Comparison of ENCODE assay signal across 8 mouse cellular contexts in genomic region chr11:95824877-95825243, GRCm38 (mm10). TPM values are rescaled to one million over a fixed set of nuclear protein-coding genes. Genes with fewer than 3 reads are reported as not detected.
DNase-seq lines count a peak whose midpoint lies in the region; ATAC-seq and TF ChIP-seq lines count a peak whose summit lies in the region.

No protein-coding gene starts in this region.

- H3K27me3 ChIP-seq in E14TG2a.4 (ENCODE audit: insufficient read depth, low read length): peaks cover 71% of the 10 kb centered on the region
- H3K27me3 ChIP-seq in forebrain, embryonic 13.5 days: peaks cover 62% of the 10 kb centered on the region
- H3K27me3 ChIP-seq in small intestine, adult 2 months (ENCODE audit: control insufficient read depth, insufficient read depth, low read length): no peaks in the 10 kb centered on the region

- TF ChIP-seq POLR2A in small intestine, adult 2 months (IDR thresholded peaks at IDR 0.05; ENCODE audit: low read depth, low read length): no peak; the same call in 1 of the 2 replicates

- no peak for TF ChIP-seq CTCF in E14TG2a.4 (conservative IDR thresholded peaks at IDR 0.05; ENCODE audit: low read length)
- no peak for TF ChIP-seq CTCF in small intestine, adult 2 months (IDR thresholded peaks at IDR 0.05; ENCODE audit: extremely low read depth, insufficient read length, insufficient replicate concordance, low read depth, low read length)

- H3K27ac ChIP-seq in forebrain, embryonic 13.5 days: no peak overlapping the region
- peak overlapping the region; percentile 94 for H3K27ac ChIP-seq in small intestine, adult 2 months (ENCODE audit: insufficient read depth, low read depth, low read length)

- H3K4me1 ChIP-seq in E14TG2a.4 (replicated peaks; ENCODE audit: low read depth, low read length): peaks cover 53% of the 10 kb centered on the region
- H3K4me1 ChIP-seq in forebrain, embryonic 13.5 days: peaks cover 11% of the 10 kb centered on the region
- peaks cover 25% of the 10 kb centered on the region for H3K4me1 ChIP-seq in small intestine, adult 2 months (ENCODE audit: control insufficient read depth, insufficient read depth, insufficient read length, low read length)

- ATAC-seq in forebrain, embryonic 13.5 days: no peak; the same call in 1 of the 2 replicates

- H3K4me2 ChIP-seq in forebrain, embryonic 13.5 days: peak overlapping the region; percentile 99

- DNase-seq in adrenal gland, postnatal 36 days: peak; percentile 67 to 84
- DNase-seq in heart, postnatal 10 days: peak; percentile 92
- peak; percentile 70 to 74 for DNase-seq in layer of hippocampus, postnatal 36 days
- peak; percentile 56 for DNase-seq in lung, postnatal 25 days (ENCODE audit: low spot score)
- no peak for DNase-seq in embryo, embryonic 9.5 days (ENCODE audit: extremely low spot score)

- H3K4me3 ChIP-seq in E14TG2a.4 (replicated peaks; ENCODE audit: low read length): peak overlapping the region; percentile 90
- H3K4me3 ChIP-seq in forebrain, embryonic 13.5 days: peak overlapping the region; percentile 65
- H3K4me3 ChIP-seq in small intestine, adult 2 months (ENCODE audit: low read depth, low read length): peak overlapping the region; percentile 84

- peaks cover 11% of the 10 kb centered on the region; the same call in 1 of the 2 replicates for H3K36me3 ChIP-seq in E14TG2a.4 (ENCODE audit: insufficient read depth, low read length)
- H3K36me3 ChIP-seq in forebrain, embryonic 13.5 days (ENCODE audit: poor library complexity, severe bottlenecking): no peaks in the 10 kb centered on the region
- H3K36me3 ChIP-seq in small intestine, adult 2 months (ENCODE audit: control insufficient read depth, insufficient read depth, low read length): no peaks in the 10 kb centered on the region

- 1% methylated on average over 10 of the region's 11 CpGs for WGBS in forebrain, embryonic 13.5 days
- WGBS in small intestine, adult 2 months: 9% methylated on average over 11 of the region's 11 CpGs

- peak overlapping the region; percentile 73 for H3K9ac ChIP-seq in forebrain, embryonic 13.5 days

- no peaks in the 10 kb centered on the region for H3K9me3 ChIP-seq in E14TG2a.4 (ENCODE audit: low read length)
- H3K9me3 ChIP-seq in forebrain, embryonic 13.5 days (replicated peaks): no peaks in the 10 kb centered on the region

- intact Hi-C loops in heart, postnatal 10 days (cut with DNase I): loop anchor here (2.0 kb wide), 1 partner anchor 30 kb away; no protein-coding TSS in a partner anchor

RNA-seq across cellular contexts. Expression of gene Phospho1, which starts 0.6 kb away (rescaled TPM):
- 100 to 1,000 TPM; 119 to 160 TPM for total RNA-seq in adrenal gland, postnatal 36 days (2021)
- polyA plus RNA-seq in forebrain, embryonic 13.5 days (2015; fragmentation: Nextera tagmentation; extraction: Ambion mirVana): not detected in 2 replicates
- 100 to 1,000 TPM; 129 to 148 TPM for total RNA-seq in heart, postnatal 10 days (2021)
- 10 to 100 TPM; 55.8 to 62.3 TPM for total RNA-seq in layer of hippocampus, postnatal 36 days (2021)
- 236 and 278 TPM in 2 replicates for polyA plus RNA-seq in small intestine, adult 2 months (2012; rRNA removed)

RNA-seq across cellular contexts. Expression of gene Gngt2, which starts 12.2 kb away (rescaled TPM):
- total RNA-seq in adrenal gland, postnatal 36 days (2021): 10 to 100 TPM; 14.3 to 30.9 TPM
- polyA plus RNA-seq in forebrain, embryonic 13.5 days (2015; fragmentation: Nextera tagmentation; extraction: Ambion mirVana): 1.4 and 2.8 TPM in 2 replicates
- total RNA-seq in heart, postnatal 10 days (2021): 10 to 100 TPM; 24.7 to 26.0 TPM
- 1 to 10 TPM; 3.1 to 4.7 TPM for total RNA-seq in layer of hippocampus, postnatal 36 days (2021)
- 2.1 and 4.7 TPM in 2 replicates for polyA plus RNA-seq in small intestine, adult 2 months (2012; rRNA removed)

RNA-seq across cellular contexts. Expression of gene Abi3, which starts 17.4 kb away (rescaled TPM):
- 10 to 100 TPM; 11.3 to 19.3 TPM for total RNA-seq in adrenal gland, postnatal 36 days (2021)
- polyA plus RNA-seq in forebrain, embryonic 13.5 days (2015; fragmentation: Nextera tagmentation; extraction: Ambion mirVana): 0.96 and 1.5 TPM in 2 replicates
- total RNA-seq in heart, postnatal 10 days (2021): 10 to 100 TPM; 16.2 to 21.1 TPM
- 1 to 10 TPM; 6.2 to 6.4 TPM for total RNA-seq in layer of hippocampus, postnatal 36 days (2021)
- 34.0 and 73.5 TPM in 2 replicates for polyA plus RNA-seq in small intestine, adult 2 months (2012; rRNA removed)
